Mouse (Mus musculus) cerebellum, adult 2 months (tissue): ENCODE measurements at regions not wholly inside any gene's neighbourhood (a gene's known extent, or its start where the extent isn't known, plus 50 kb on each side); places are given as distances from the start of the nearest gene placed in this dataset.

Experiments
- CTCF ChIP-seq: fragments of 200-500 bp; IDR thresholded peaks from 2 replicates; pipeline ENCODE4 v1.5.1; 2011; ENCODE audit warnings: low read depth, mild to moderate bottlenecking, control low read depth, low read length, moderate library complexity, borderline replicate concordance; ENCODE audit not compliant: insufficient read depth
- POLR2A ChIP-seq: fragments of 200-500 bp; IDR thresholded peaks from 2 replicates; pipeline ENCODE4 v1.6.1; 2011; ENCODE audit warnings: low read length, control low read depth, borderline replicate concordance; ENCODE audit not compliant: insufficient read depth

GRCm38 (mm10) chr7:136081534-136082252 is 365.5 kb upstream of the Mki67 start:
- TF ChIP-seq CTCF, result no peak
- no peak for TF ChIP-seq POLR2A
